Mouse (Mus musculus) ES-Bruce4 (cell line): ENCODE measurements around the gene Psmd9. TPM values are rescaled to one million over a fixed set of nuclear protein-coding genes. Genes with fewer than 3 reads are reported as not detected.

Experiments
- H3K27ac ChIP-seq: 2 replicates; pipeline ENCODE4 v1.5.1; 2012; ENCODE audit warnings: low read length, inconsistent platforms; ENCODE audit not compliant: insufficient read depth
- H3K27me3 ChIP-seq: 2 replicates; pipeline ENCODE4 v1.6.1; 2012; ENCODE audit warnings: mild to moderate bottlenecking, low read length, inconsistent platforms; ENCODE audit not compliant: control insufficient read depth, poor library complexity, insufficient read depth, severe bottlenecking
- H3K36me3 ChIP-seq: 2 replicates; pipeline ENCODE4 v1.6.1; 2012; ENCODE audit warnings: inconsistent platforms, mild to moderate bottlenecking, low read length, moderate library complexity; ENCODE audit not compliant: control insufficient read depth, poor library complexity, insufficient read depth, severe bottlenecking
- H3K4me1 ChIP-seq: one replicate; pipeline ENCODE4 v1.8.1; 2011; ENCODE audit warnings: low read length; ENCODE audit not compliant: control insufficient read depth, insufficient read depth
- H3K4me3 ChIP-seq: 2 replicates; pipeline ENCODE4 v1.5.1; 2011; ENCODE audit warnings: low read depth, mild to moderate bottlenecking, low read length
- H3K9ac ChIP-seq: 2 replicates; pipeline ENCODE4 v1.6.1; 2012; ENCODE audit warnings: low read depth, mild to moderate bottlenecking, inconsistent platforms; ENCODE audit not compliant: poor library complexity, severe bottlenecking
- H3K9me3 ChIP-seq: replicated peaks from 2 replicates; pipeline ENCODE4 v1.6.1; 2012; ENCODE audit warnings: mild to moderate bottlenecking, low read length, inconsistent platforms; ENCODE audit not compliant: control insufficient read depth, poor library complexity, insufficient read depth, severe bottlenecking
- CTCF ChIP-seq: IDR thresholded peaks from one replicate; pipeline ENCODE4 v1.8.1; 2011; ENCODE audit warnings: low read depth, low read length
- EP300 ChIP-seq: IDR thresholded peaks from 2 replicates; pipeline ENCODE4 v1.6.1; 2011; ENCODE audit warnings: low read depth, low read length; ENCODE audit not compliant: insufficient read depth
- POLR2A ChIP-seq: IDR thresholded peaks from one replicate; pipeline ENCODE4 v1.8.1; 2011; ENCODE audit warnings: low read length; ENCODE audit not compliant: insufficient read depth
- polyA plus RNA-seq: library from polyadenylated mRNA; stranded (reverse); fragments of >200 nt; gene quantifications from 2 replicates; pipeline ENCODE4 v1.2.4, GENCODE M21; 2011; ENCODE audit warnings: low read depth; ENCODE audit not compliant: missing spikeins, insufficient read depth, insufficient read length

Gene Psmd9
- polyA plus RNA-seq, 1 experiment, result 24.8 TPM

GRCm38 (mm10) chr5:123136361-123137043 is 32.7 kb upstream of the Psmd9 start:
- TF ChIP-seq POLR2A (no peak), EP300 (peak; percentile 97), CTCF (no peak)
- Histone ChIP-seq H3K9ac (peak overlapping the region; percentile 82), H3K27ac (peak overlapping the region; percentile 99), H3K4me1 (peaks cover 1% of the 10 kb centered on the region), H3K36me3 (no peaks in the 10 kb centered on the region), H3K27me3 (no peaks in the 10 kb centered on the region), H3K9me3 (no peaks in the 10 kb centered on the region), H3K4me3 (peak overlapping the region; percentile 59)

GRCm38 (mm10) chr5:123137044-123137909 is 31.9 kb upstream of the Psmd9 start:
- Histone ChIP-seq H3K27me3 (no peaks in the 10 kb centered on the region), H3K36me3 (no peaks in the 10 kb centered on the region), H3K4me3 (peak overlapping the region; percentile 59), H3K27ac (peak overlapping the region; percentile 99), H3K9ac (peak overlapping the region; percentile 82), H3K4me1 (peaks cover 1% of the 10 kb centered on the region), H3K9me3 (no peaks in the 10 kb centered on the region)
- TF ChIP-seq POLR2A (no peak), CTCF (no peak), EP300 (peak; percentile 99)

GRCm38 (mm10) chr5:123137910-123138229 is 31.3 kb upstream of the Psmd9 start:
- Histone ChIP-seq H3K4me1 (peaks cover 1% of the 10 kb centered on the region), H3K36me3 (no peaks in the 10 kb centered on the region)
- TF ChIP-seq POLR2A (no peak), CTCF (no peak), EP300 (no peak)

GRCm38 (mm10) chr5:123138230-123138911 is 30.8 kb upstream of the Psmd9 start:
- peak overlapping the region; percentile 99 for H3K27ac ChIP-seq
- TF ChIP-seq EP300 (peak; percentile 98), POLR2A (peak; percentile 76), CTCF (no peak)
- no peaks in the 10 kb centered on the region for H3K9me3 ChIP-seq
- no peaks in the 10 kb centered on the region for H3K36me3 ChIP-seq
- peak overlapping the region; percentile 56 for H3K4me3 ChIP-seq
- H3K4me1 ChIP-seq, result peaks cover 1% of the 10 kb centered on the region
- H3K9ac ChIP-seq, result peak overlapping the region; percentile 95
- no peaks in the 10 kb centered on the region for H3K27me3 ChIP-seq

More at GRCm38 (mm10) chr5:123137910-123138229, 31.3 kb upstream of the Psmd9 start:
- H3K9me3 ChIP-seq, result no peaks in the 10 kb centered on the region
- no peaks in the 10 kb centered on the region for H3K27me3 ChIP-seq
- H3K9ac ChIP-seq, result peak overlapping the region; percentile 82; the same call in 1 of the 2 replicates
- H3K27ac ChIP-seq, result peak overlapping the region; percentile 99
- H3K4me3 ChIP-seq, result peak overlapping the region; percentile 59

GRCm38 (mm10) chr5:123138953-123139721 is 30.1 kb upstream of the Psmd9 start:
- Histone ChIP-seq H3K27ac (peak overlapping the region; percentile 87), H3K4me3 (peak overlapping the region; percentile 56), H3K4me1 (peaks cover 1% of the 10 kb centered on the region), H3K36me3 (no peaks in the 10 kb centered on the region), H3K9ac (peak overlapping the region; percentile 95), H3K27me3 (no peaks in the 10 kb centered on the region), H3K9me3 (no peaks in the 10 kb centered on the region)
- TF ChIP-seq POLR2A (no peak), EP300 (no peak), CTCF (no peak)
